Mouse (Mus musculus): Measurements from ENCODE around the gene Fgf4.

DNA sequence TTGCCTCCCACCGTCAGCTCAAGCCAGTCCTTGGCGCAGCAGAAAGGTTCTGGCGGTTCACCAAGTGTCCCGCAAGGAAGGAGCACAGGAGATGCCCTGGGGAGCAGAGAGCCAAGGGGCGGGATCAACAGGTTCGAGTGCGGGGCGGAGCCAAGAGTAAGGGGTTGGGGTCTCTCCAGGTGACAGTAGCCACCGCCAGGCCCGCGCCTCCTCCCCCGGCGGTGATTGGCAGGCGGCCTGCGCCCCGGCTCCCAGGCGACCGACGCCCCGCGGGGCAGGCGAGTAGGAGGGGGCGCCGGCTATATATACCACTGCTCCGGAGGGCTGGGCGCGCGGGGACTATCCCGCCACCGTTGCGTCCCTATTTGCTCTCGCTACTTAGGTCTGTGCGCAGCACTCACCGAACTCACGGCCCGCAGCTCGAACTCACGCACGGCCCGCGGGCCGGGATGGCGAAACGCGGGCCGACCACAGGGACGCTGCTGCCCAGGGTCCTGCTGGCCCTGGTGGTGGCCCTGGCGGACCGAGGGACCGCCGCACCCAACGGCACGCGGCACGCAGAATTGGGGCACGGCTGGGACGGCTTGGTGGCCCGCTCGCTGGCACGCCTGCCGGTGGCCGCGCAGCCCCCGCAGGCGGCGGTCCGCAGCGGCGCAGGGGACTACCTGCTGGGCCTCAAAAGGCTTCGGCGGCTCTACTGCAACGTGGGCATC is 14.0 kb downstream of the Fgf4 start:
- TF ChIP-seq CTCF (IDR thresholded peaks at IDR 0.05; ENCODE audit: low read depth): no peak
- TF ChIP-seq EP300 (IDR thresholded peaks at IDR 0.05; ENCODE audit: low read depth): no peak
